Mouse (Mus musculus) lung, postnatal 0 days (tissue): ENCODE data around the gene Sec31b.

ENCODE experiments used
- CTCF ChIP-seq: IDR thresholded peaks from 2 replicates; pipeline ENCODE4 v1.5.1; 2016; ENCODE audit warnings: antibody characterized with exemption, mild to moderate bottlenecking
- EP300 ChIP-seq: IDR thresholded peaks from 2 replicates; pipeline ENCODE4 v1.6.1; 2016; ENCODE audit warnings: antibody characterized with exemption, mild to moderate bottlenecking, control low read depth

GRCm38 (mm10) chr19:44578038-44578437, 32.4 kb upstream of the Sec31b start:
- no peak for TF ChIP-seq CTCF
- TF ChIP-seq EP300, result no peak
